Mouse (Mus musculus) C2C12 (cell line): ENCODE measurements around the gene Gm7138.

ENCODE experiments used
- CTCF ChIP-seq: IDR thresholded peaks from one replicate; pipeline ENCODE4 v1.5.1; 2011; ENCODE audit not compliant: control insufficient read depth, insufficient read depth, insufficient read length
- FOSL1 ChIP-seq: IDR thresholded peaks from one replicate; pipeline ENCODE4 v1.8.0; 2011; ENCODE audit warnings: mild to moderate bottlenecking, low read length; ENCODE audit not compliant: poor library complexity, insufficient read depth, severe bottlenecking
- MAX ChIP-seq: IDR thresholded peaks from one replicate; pipeline ENCODE4 v1.6.1; 2011; ENCODE audit warnings: mild to moderate bottlenecking, control low read depth
- MYOD1 ChIP-seq: IDR thresholded peaks from one replicate; pipeline ENCODE4 v1.6.1; 2011; ENCODE audit warnings: low read depth; ENCODE audit not compliant: control insufficient read depth, insufficient read length
- MYOG ChIP-seq: IDR thresholded peaks from one replicate; pipeline ENCODE4 v1.6.1; 2011; ENCODE audit not compliant: control insufficient read depth, insufficient read length; ENCODE audit errors: extremely low read depth

- no peak for TF ChIP-seq CTCF
- TF ChIP-seq MYOD1 = peak; percentile 19
- TF ChIP-seq MAX = no peak
- no peak for TF ChIP-seq MYOG
- no peak for TF ChIP-seq FOSL1
Measured at GRCm38 (mm10) chr10:77798921-77799508, 22.3 kb upstream of the Gm7138 start, which contains the start of gene Gm19668.
